Mouse (Mus musculus): Measurements from ENCODE around the gene Ccnb3. TPM values are rescaled to one million over a fixed set of nuclear protein-coding genes. Genes with fewer than 3 reads are reported as not detected.
"Not testable (repeated sequence)": the region's sequence is repeated elsewhere in the genome, so short reads cannot be mapped to it uniquely, and the experiment has no call there.

Gene Ccnb3
- polyA plus RNA-seq, 1 experiment from 2014 or later: 0.20 TPM

- no peak for DNase-seq (ENCODE audit: low spot score)
- Histone ChIP-seq H3K27ac (replicated peaks; ENCODE audit: low read depth, low read length) (no peak overlapping the region), H3K4me3 (ENCODE audit: low read depth, low read length) (no peak overlapping the region), H3K27me3 (ENCODE audit: control insufficient read depth, insufficient read depth, low read length) (no peaks in the 10 kb centered on the region), H3K36me3 (replicated peaks; ENCODE audit: control insufficient read depth, insufficient read depth, low read depth, low read length) (no peaks in the 10 kb centered on the region), H3K9ac (replicated peaks; ENCODE audit: low read length) (no peak overlapping the region), H3K4me2 (ENCODE audit: low read depth, low read length) (no peak overlapping the region), H3K4me1 (ENCODE audit: control insufficient read depth, insufficient read depth, low read length) (no peaks in the 10 kb centered on the region), H3K9me3 (replicated peaks; ENCODE audit: control insufficient read depth, low read length) (no peaks in the 10 kb centered on the region)
- ATAC-seq (replicated peaks; ENCODE audit: insufficient number of reproducible peaks, low FRiP score, low TSS enrichment, low read depth): no peak
Observed at GRCm38 (mm10) chrX:7057056-7057455, 15.6 kb upstream of the Ccnb3 start.

- H3K27me3 ChIP-seq (ENCODE audit: control insufficient read depth, insufficient read depth, low read length); DNase-seq (ENCODE audit: low spot score); H3K4me3 ChIP-seq (ENCODE audit: low read depth, low read length); ATAC-seq (replicated peaks; ENCODE audit: insufficient number of reproducible peaks, low FRiP score, low TSS enrichment, low read depth); H3K27ac ChIP-seq (replicated peaks; ENCODE audit: low read depth, low read length); H3K9ac ChIP-seq (replicated peaks; ENCODE audit: low read length); H3K4me1 ChIP-seq (ENCODE audit: control insufficient read depth, insufficient read depth, low read length); H3K36me3 ChIP-seq (replicated peaks; ENCODE audit: control insufficient read depth, insufficient read depth, low read depth, low read length); H3K9me3 ChIP-seq (replicated peaks; ENCODE audit: control insufficient read depth, low read length); H3K4me2 ChIP-seq (ENCODE audit: low read depth, low read length): not testable (repeated sequence)
- 86% methylated on average over 3 of the region's 4 CpGs for WGBS
Observed at GRCm38 (mm10) chrX:6983916-6984315, 57.5 kb downstream of the Ccnb3 start.

- Histone ChIP-seq H3K27ac (replicated peaks; ENCODE audit: low read depth, low read length) (no peak overlapping the region), H3K9ac (replicated peaks; ENCODE audit: low read length) (no peak overlapping the region), H3K9me3 (replicated peaks; ENCODE audit: control insufficient read depth, low read length) (no peaks in the 10 kb centered on the region), H3K36me3 (replicated peaks; ENCODE audit: control insufficient read depth, insufficient read depth, low read depth, low read length) (no peaks in the 10 kb centered on the region), H3K27me3 (ENCODE audit: control insufficient read depth, insufficient read depth, low read length) (no peaks in the 10 kb centered on the region), H3K4me2 (ENCODE audit: low read depth, low read length) (no peak overlapping the region), H3K4me3 (ENCODE audit: low read depth, low read length) (no peak overlapping the region), H3K4me1 (ENCODE audit: control insufficient read depth, insufficient read depth, low read length) (no peaks in the 10 kb centered on the region)
- ATAC-seq (replicated peaks; ENCODE audit: insufficient number of reproducible peaks, low FRiP score, low TSS enrichment, low read depth) (no peak), DNase-seq (ENCODE audit: low spot score) (no peak)
- WGBS: 42% methylated on average over 1 of the region's 1 CpGs
Observed at GRCm38 (mm10) chrX:6971956-6972355, 69.5 kb downstream of the Ccnb3 start.

DNA sequence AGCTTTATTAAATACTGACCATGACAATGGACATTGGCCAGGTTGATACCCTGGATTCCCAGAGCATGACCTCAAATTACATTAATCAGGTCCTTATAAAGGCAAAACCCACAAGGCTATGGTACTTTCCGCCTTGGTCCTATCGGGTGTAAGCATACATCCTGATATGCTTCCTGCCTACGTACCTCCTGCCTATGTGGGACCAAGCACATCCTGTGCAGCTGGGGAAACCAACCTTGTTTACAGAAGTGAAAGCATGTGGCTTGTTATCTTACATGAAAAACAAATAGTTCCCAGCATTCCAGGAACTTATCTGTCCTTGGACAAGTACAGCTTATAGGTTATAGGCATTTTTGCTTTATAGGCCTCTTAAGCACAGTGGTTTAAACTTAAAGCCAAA lies 72.8 kb downstream of the Ccnb3 start:
- no peak overlapping the region for H3K9ac ChIP-seq (replicated peaks; ENCODE audit: low read length)
- no peak for DNase-seq (ENCODE audit: low spot score)
- no peaks in the 10 kb centered on the region for H3K4me1 ChIP-seq (ENCODE audit: control insufficient read depth, insufficient read depth, low read length)
- no peak overlapping the region for H3K4me3 ChIP-seq (ENCODE audit: low read depth, low read length)
- H3K36me3 ChIP-seq (replicated peaks; ENCODE audit: control insufficient read depth, insufficient read depth, low read depth, low read length): no peaks in the 10 kb centered on the region
- H3K27me3 ChIP-seq (ENCODE audit: control insufficient read depth, insufficient read depth, low read length): no peaks in the 10 kb centered on the region
- no peaks in the 10 kb centered on the region for H3K9me3 ChIP-seq (replicated peaks; ENCODE audit: control insufficient read depth, low read length)
- WGBS: 90% methylated on average over 3 of the region's 3 CpGs
- no peak for ATAC-seq (replicated peaks; ENCODE audit: insufficient number of reproducible peaks, low FRiP score, low TSS enrichment, low read depth)
- H3K27ac ChIP-seq (replicated peaks; ENCODE audit: low read depth, low read length): no peak overlapping the region
- H3K4me2 ChIP-seq (ENCODE audit: low read depth, low read length): no peak overlapping the region

Other genes starting within 250 kb of the Ccnb3 start
- not detected in 2 replicates for gene Akap4, start 25.9 kb upstream of the Ccnb3 start, polyA plus RNA-seq (2014; fragmentation: Nextera tagmentation; extraction: Ambion mirVana)

Measured in embryonic facial prominence, embryonic 11.5 days (tissue).